Mouse (Mus musculus) Patski (cell line): ENCODE measurements around the gene Cd80. TPM values are rescaled to one million over a fixed set of nuclear protein-coding genes. Genes with fewer than 3 reads are reported as not detected.

ENCODE experiments used
- ATAC-seq: fragments of 100-300 bp; one replicate; pipeline ENCODE4 v1.8.0; 2021
- CTCF ChIA-PET: fragments of 350-600 bp; sonication (Branson Sonifier 250); formaldehyde crosslinking; loops from one replicate; lab custom pipeline; 2022; ENCODE audit warnings: inconsistent platforms; lab: Charles Lee
- POLR2A ChIA-PET: fragments of 350-600 bp; sonication (Branson Sonifier 250); formaldehyde crosslinking; loops from one replicate; lab custom pipeline; 2022; ENCODE audit warnings: antibody characterized with exemption, inconsistent platforms; lab: Charles Lee
- DNase-seq: peaks from one replicate; pipeline ENCODE4 v3.0.0-alpha.2; 2011; ENCODE audit warnings: low read depth, low spot score
- H3K27me3 ChIP-seq: fragments of 371-371 bp; one replicate; pipeline ENCODE4 v1.5.1; 2021
- CTCF ChIP-seq: fragments of 100-300 bp; IDR thresholded peaks from one replicate; pipeline ENCODE4 v1.5.1; 2021
- in situ Hi-C: fragments of 300-500 bp; cut with MboI; formaldehyde crosslinking; loops from 3 replicates; pipeline ENCODE4 v1.11.1; 2018; ENCODE audit warnings: low pct_unique_long_range_greater_than_20kb, mixed read lengths
- polyA plus RNA-seq: library from polyadenylated mRNA; unstranded; gene quantifications from one replicate; pipeline ENCODE4 v1.2.3, GENCODE M21; 2021

The Cd80 gene
- polyA plus RNA-seq, 1 experiment from 2014 or later = 0.24 TPM

GRCm38 (mm10) chr16:38458600-38459280 lies 3.4 kb downstream of the Cd80 start:
- no peak for TF ChIP-seq CTCF
- ChIA-PET POLR2A (no interaction called here), CTCF (interaction anchor here (0.9 to 1.0 kb wide), 2 partner anchors 11 to 121 kb away, joined by 3 to 4 read pairs; no protein-coding TSS in a partner anchor)
- DNase-seq (no peak), ATAC-seq (no peak)
- H3K27me3 ChIP-seq = no peaks in the 10 kb centered on the region
- in situ Hi-C loops = no loop called here

- H3K27me3 ChIP-seq = no peaks in the 10 kb centered on the region
- in situ Hi-C loops = no loop called here
- ChIA-PET CTCF (interaction anchor here (0.5 kb wide), 1 partner anchor 1159 kb away, joined by 3 read pairs; no protein-coding TSS in a partner anchor), POLR2A (no interaction called here)
- DNase-seq (no peak), ATAC-seq (no peak)
- no peak for TF ChIP-seq CTCF
Observed at GRCm38 (mm10) chr16:38459990-38460389, 4.6 kb downstream of the Cd80 start.

- in situ Hi-C loops = no loop called here
- no peak for ATAC-seq
- CTCF ChIA-PET = no interaction called here
Observed at GRCm38 (mm10) chr16:38461749-38462148, 6.4 kb downstream of the Cd80 start.

GRCm38 (mm10) chr16:38462161-38462560 lies 6.8 kb downstream of the Cd80 start:
- in situ Hi-C loops = no loop called here
- POLR2A ChIA-PET = no interaction called here
- no peak for DNase-seq
- CTCF ChIA-PET = interaction anchor here (1.3 kb wide), 1 partner anchor 24 kb away, joined by 3 read pairs; no protein-coding TSS in a partner anchor
- H3K27me3 ChIP-seq = no peaks in the 10 kb centered on the region
- no peak for TF ChIP-seq CTCF
- ATAC-seq = no peak

More at GRCm38 (mm10) chr16:38461749-38462148, 6.4 kb downstream of the Cd80 start:
- H3K27me3 ChIP-seq = no peaks in the 10 kb centered on the region
- POLR2A ChIA-PET = no interaction called here
- no peak for TF ChIP-seq CTCF
- no peak for DNase-seq

GRCm38 (mm10) chr16:38463305-38463704 lies 7.9 kb downstream of the Cd80 start:
- CTCF ChIA-PET = interaction anchor here (0.9 to 3.7 kb wide), 3 partner anchors 9 to 23 kb away, joined by 3 to 18 read pairs (median 3); partner anchors contain the start of genes Adprh and Cd80
- ATAC-seq (no peak), DNase-seq (no peak)
- no peak for TF ChIP-seq CTCF
- H3K27me3 ChIP-seq = no peaks in the 10 kb centered on the region
- in situ Hi-C loops = no loop called here
- POLR2A ChIA-PET = interaction anchor here (1.2 kb wide), 1 partner anchor 10 kb away, joined by 5 read pairs; the partner anchor contains the start of gene Adprh

- ChIA-PET CTCF (interaction anchor here (3.7 kb wide), 1 partner anchor 12 kb away, joined by 18 read pairs; the partner anchor contains the start of genes Adprh and Cd80), POLR2A (no interaction called here)
- ATAC-seq (no peak), DNase-seq (no peak)
- in situ Hi-C loops = no loop called here
- no peaks in the 10 kb centered on the region for H3K27me3 ChIP-seq
- no peak for TF ChIP-seq CTCF
Observed at GRCm38 (mm10) chr16:38466089-38466488, 10.7 kb downstream of the Cd80 start.

GRCm38 (mm10) chr16:38467091-38467916 lies 11.9 kb downstream of the Cd80 start:
- no peak for ATAC-seq
- no peak for DNase-seq
- TF ChIP-seq CTCF = no peak
- ChIA-PET POLR2A (interaction anchor here (0.6 to 1.5 kb wide), 3 partner anchors 12 to 29 kb away, joined by 3 to 7 read pairs (median 7); partner anchors contain the start of gene Adprh), CTCF (interaction anchor here (0.7 to 1.4 kb wide), 2 partner anchors 14 to 38 kb away, joined by 3 to 4 read pairs; no protein-coding TSS in a partner anchor)
- H3K27me3 ChIP-seq = no peaks in the 10 kb centered on the region
- in situ Hi-C loops = no loop called here

- CTCF ChIA-PET = interaction anchor here (0.9 to 1.4 kb wide), 3 partner anchors 11 to 15 kb away, joined by 3 to 4 read pairs (median 3); partner anchors contain the start of gene Adprh
- POLR2A ChIA-PET = interaction anchor here (0.6 to 1.5 kb wide), 3 partner anchors 12 to 28 kb away, joined by 3 to 7 read pairs (median 7); partner anchors contain the start of gene Adprh
- in situ Hi-C loops = no loop called here
- ATAC-seq = peak; percentile 75
- no peak for DNase-seq
- no peaks in the 10 kb centered on the region for H3K27me3 ChIP-seq
- TF ChIP-seq CTCF = no peak
Observed at GRCm38 (mm10) chr16:38467917-38468705, 12.8 kb downstream of the Cd80 start.

- DNase-seq (no peak), ATAC-seq (peak; percentile 72)
- TF ChIP-seq CTCF = peak; percentile 36
- in situ Hi-C loops = no loop called here
- POLR2A ChIA-PET = interaction anchor here (1.5 kb wide), 1 partner anchor 16 kb away, joined by 7 read pairs; the partner anchor contains the start of gene Adprh
- no peaks in the 10 kb centered on the region for H3K27me3 ChIP-seq
- CTCF ChIA-PET = interaction anchor here (0.9 to 1.2 kb wide), 4 partner anchors 10 to 38 kb away, joined by 3 to 4 read pairs (median 3); partner anchors contain the start of gene Adprh
Observed at GRCm38 (mm10) chr16:38468706-38469018, 13.3 kb downstream of the Cd80 start.
